ENCODE assay signal across 11 mouse cellular contexts in the genomic region with DNA sequence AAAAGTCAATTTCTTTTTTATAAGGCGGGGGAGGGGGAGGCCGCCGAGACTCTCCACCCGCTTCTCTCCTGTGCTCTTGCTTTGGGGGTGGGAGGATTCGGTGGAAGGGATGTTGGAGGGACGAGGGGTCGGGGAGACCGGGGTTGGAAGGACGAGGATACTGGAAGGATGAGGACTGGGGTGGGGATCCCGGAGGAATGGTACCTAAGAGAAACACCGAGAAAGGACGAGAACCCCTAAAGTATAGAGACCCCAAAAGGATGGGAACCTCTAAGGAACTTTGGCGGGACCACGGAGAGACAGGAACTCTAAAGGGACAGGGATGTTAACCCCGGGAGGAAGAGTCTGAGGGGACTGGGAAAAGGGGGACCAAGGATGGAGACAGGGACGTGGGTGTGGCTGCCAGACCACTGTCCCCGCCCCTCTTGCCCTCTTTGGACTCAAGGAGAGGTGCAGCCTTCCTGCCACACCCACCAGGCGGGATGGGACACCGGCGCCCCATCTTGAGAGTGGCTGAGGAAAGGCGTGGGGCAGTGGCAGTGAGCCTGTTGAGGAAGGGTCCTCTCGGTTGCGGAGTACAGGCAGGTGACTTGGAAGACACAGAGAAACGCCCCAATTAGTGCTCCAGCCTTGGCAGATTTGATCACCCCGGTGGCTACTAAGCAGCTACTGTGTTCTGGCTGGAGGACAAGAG. TPM values are rescaled to one million over a fixed set of nuclear protein-coding genes. Genes with fewer than 3 reads are reported as not detected.
A peak's percentile ranks its signal among the peaks of the same experiment; 100 is the strongest.
DNase-seq lines count a peak whose midpoint lies in the region; ATAC-seq and TF ChIP-seq lines count a peak whose summit lies in the region.
"Had no signal": no experiment of that assay in that cellular context is flagged by ENCODE, and none has a peak within 500 bp of the region (broad histone marks: within the 10 kb centered on the region; RNA-seq: fewer than 3 reads in every experiment).

No protein-coding gene starts in this region.

- H3K27ac ChIP-seq in heart, embryonic 14.5 days (replicated peaks in 1 of 2; ENCODE audit: control insufficient read depth in 1 of 2, insufficient read depth in 1 of 2, low read depth in 2 of 2, low read length in 2 of 2): no peak overlapping the region
- H3K27ac ChIP-seq in cortical plate, adult 2 months (ENCODE audit: insufficient read depth, low read length): no peak overlapping the region
- H3K27ac ChIP-seq in hindbrain, postnatal 0 days: no peak overlapping the region
- H3K27ac ChIP-seq in midbrain, postnatal 0 days (ENCODE audit: low read depth, low read length): no peak overlapping the region

- no peaks in the 10 kb centered on the region for H3K36me3 ChIP-seq in heart, embryonic 14.5 days (ENCODE audit: control insufficient read depth, insufficient read depth, low read length)
- H3K36me3 ChIP-seq in hindbrain, postnatal 0 days (ENCODE audit: insufficient read depth, low read length): no peaks in the 10 kb centered on the region
- H3K36me3 ChIP-seq in midbrain, postnatal 0 days (ENCODE audit: insufficient read depth, low read length): no peaks in the 10 kb centered on the region

- no peak for TF ChIP-seq POLR2A in cortical plate, adult 2 months (IDR thresholded peaks at IDR 0.05; ENCODE audit: extremely low read depth, insufficient read depth, low read length)

- H3K27me3 ChIP-seq in heart, embryonic 14.5 days (ENCODE audit: control insufficient read depth, insufficient read depth, low read length): peaks cover 96% of the 10 kb centered on the region
- H3K27me3 ChIP-seq in hindbrain, postnatal 0 days (ENCODE audit: insufficient read depth, low read length): peaks cover 78% of the 10 kb centered on the region
- H3K27me3 ChIP-seq in midbrain, postnatal 0 days (ENCODE audit: insufficient read depth, low read length): peaks cover 65% of the 10 kb centered on the region

- no peak for TF ChIP-seq CTCF in cortical plate, adult 2 months (IDR thresholded peaks at IDR 0.05; ENCODE audit: extremely low read depth, insufficient read depth, low read length)
- TF ChIP-seq CTCF in hindbrain, postnatal 0 days (IDR thresholded peaks at IDR 0.05; ENCODE audit: low read depth): no peak
- no peak for TF ChIP-seq CTCF in midbrain, postnatal 0 days (IDR thresholded peaks at IDR 0.05)

- no peaks in the 10 kb centered on the region for H3K9me3 ChIP-seq in heart, embryonic 14.5 days (ENCODE audit: control insufficient read depth, low read length)
- no peaks in the 10 kb centered on the region for H3K9me3 ChIP-seq in hindbrain, postnatal 0 days (ENCODE audit: low read length)
- no peaks in the 10 kb centered on the region for H3K9me3 ChIP-seq in midbrain, postnatal 0 days (ENCODE audit: low read length)

- no peak for DNase-seq in heart, adult 18-20 months
- no peak for DNase-seq in hindbrain, postnatal 0 days (ENCODE audit: low spot score)
- no peak for DNase-seq in midbrain, postnatal 0 days (ENCODE audit: low spot score)
- DNase-seq in yolk sac, embryonic 10.5 days (ENCODE audit: low spot score): no peak
- no peak for DNase-seq in thymus, postnatal 10 days (ENCODE audit: low spot score in 2 of 2)
- DNase-seq in cerebellum, postnatal 10 days: no peak
- DNase-seq: cerebellum, adult 11 months; right cerebral cortex, postnatal 14 days had no signal

- peak overlapping the region; percentile 64 for H3K4me2 ChIP-seq in heart, embryonic 14.5 days (ENCODE audit: low read length)
- peak overlapping the region; percentile 43 for H3K4me2 ChIP-seq in hindbrain, postnatal 0 days (ENCODE audit: low read depth, low read length)
- peak overlapping the region; percentile 43 for H3K4me2 ChIP-seq in midbrain, postnatal 0 days (ENCODE audit: low read depth, low read length, poor library complexity, severe bottlenecking)

- H3K4me3 ChIP-seq in heart, embryonic 14.5 days (ENCODE audit: control insufficient read depth in 1 of 2, insufficient read depth in 1 of 2, low read depth in 1 of 2, low read length in 2 of 2): peak overlapping the region; percentile 14 to 38
- H3K4me3 ChIP-seq in cortical plate, adult 2 months (ENCODE audit: insufficient read depth, low read length): peak overlapping the region; percentile 14; the same call in 1 of the 2 replicates
- H3K4me3 ChIP-seq in hindbrain, postnatal 0 days (ENCODE audit: low read length): peak overlapping the region; percentile 18
- peak overlapping the region; percentile 24; the same call in 1 of the 2 replicates for H3K4me3 ChIP-seq in midbrain, postnatal 0 days (ENCODE audit: low read depth, low read length)

- H3K9ac ChIP-seq in heart, embryonic 14.5 days (ENCODE audit: low read length): no peak overlapping the region
- no peak overlapping the region for H3K9ac ChIP-seq in hindbrain, postnatal 0 days (replicated peaks; ENCODE audit: low read length)
- no peak overlapping the region for H3K9ac ChIP-seq in midbrain, postnatal 0 days (replicated peaks; ENCODE audit: low read length, poor library complexity, severe bottlenecking)

- under 1% methylated on average over 25 of the region's 25 CpGs for WGBS in heart, embryonic 14.5 days
- WGBS in hindbrain, postnatal 0 days: 2% methylated on average over 25 of the region's 25 CpGs
- WGBS in midbrain, postnatal 0 days: 2% methylated on average over 25 of the region's 25 CpGs

- no peak for ATAC-seq in heart, embryonic 14.5 days (ENCODE audit: insufficient number of reproducible peaks, insufficient read depth, low FRiP score, low read depth)
- ATAC-seq in hindbrain, postnatal 0 days: no peak
- ATAC-seq in midbrain, postnatal 0 days (ENCODE audit: low FRiP score): no peak
- ATAC-seq: CD4-positive, CD25-positive, alpha-beta regulatory T cell, adult 4 months had no signal

- peaks cover 2 to 11% of the 10 kb centered on the region in 2 experiments; a peak in 3 of 4 replicates for H3K4me1 ChIP-seq in heart, embryonic 14.5 days (ENCODE audit: control insufficient read depth in 2 of 2, insufficient read depth in 2 of 2, low read length in 2 of 2)
- no peaks in the 10 kb centered on the region for H3K4me1 ChIP-seq in cortical plate, adult 2 months (ENCODE audit: control insufficient read depth, insufficient read depth, low read length)
- no peaks in the 10 kb centered on the region for H3K4me1 ChIP-seq in hindbrain, postnatal 0 days (ENCODE audit: insufficient read depth, low read length)
- no peaks in the 10 kb centered on the region for H3K4me1 ChIP-seq in midbrain, postnatal 0 days (ENCODE audit: insufficient read depth, low read length)

RNA-seq across cellular contexts. Expression of a gene that starts 8.5 kb away (rescaled TPM):
- polyA plus RNA-seq in heart, embryonic 14.5 days (2014; fragmentation: Nextera tagmentation; extraction: Ambion mirVana): 22.3 and 22.7 TPM in 2 replicates
- 10 to 100 TPM; 21.2 to 22.7 TPM for total RNA-seq in heart, adult 18-20 months (2021)
- 45.4 TPM in 2 replicates for polyA plus RNA-seq in cortical plate, adult 2 months (2012; rRNA removed)
- total RNA-seq in hindbrain, postnatal 0 days (2014; rRNA removed): 37.0 and 43.1 TPM in 2 replicates
- 36.8 and 39.2 TPM in 2 replicates for polyA plus RNA-seq in hindbrain, postnatal 0 days (2015; fragmentation: Nextera tagmentation; extraction: Ambion mirVana)
- 41.8 and 46.6 TPM in 2 replicates for total RNA-seq in midbrain, postnatal 0 days (2014; rRNA removed)
- 39.5 and 40.0 TPM in 2 replicates for polyA plus RNA-seq in midbrain, postnatal 0 days (2015; fragmentation: Nextera tagmentation; extraction: Ambion mirVana)

RNA-seq across cellular contexts. Expression of a gene that starts 8.7 kb away (rescaled TPM):
- not detected in 2 replicates for polyA plus RNA-seq in heart, embryonic 14.5 days (2014; fragmentation: Nextera tagmentation; extraction: Ambion mirVana)
- not detected for total RNA-seq in heart, adult 18-20 months (2021)
- 15.2 and 18.6 TPM in 2 replicates for polyA plus RNA-seq in cortical plate, adult 2 months (2012; rRNA removed)
- 0.10 TPM in 1 of 2 replicates, not detected in the other for total RNA-seq in hindbrain, postnatal 0 days (2014; rRNA removed)
- polyA plus RNA-seq in hindbrain, postnatal 0 days (2015; fragmentation: Nextera tagmentation; extraction: Ambion mirVana): not detected in 2 replicates
- total RNA-seq in midbrain, postnatal 0 days (2014; rRNA removed): 1.3 and 3.2 TPM in 2 replicates
- polyA plus RNA-seq in midbrain, postnatal 0 days (2015; fragmentation: Nextera tagmentation; extraction: Ambion mirVana): 3.2 and 3.6 TPM in 2 replicates
- polyA plus RNA-seq: CD4-positive, CD25-positive, alpha-beta regulatory T cell, adult 4 months had no signal
